33 mouse cellular contexts compared by ENCODE assay signal in the genomic region with DNA sequence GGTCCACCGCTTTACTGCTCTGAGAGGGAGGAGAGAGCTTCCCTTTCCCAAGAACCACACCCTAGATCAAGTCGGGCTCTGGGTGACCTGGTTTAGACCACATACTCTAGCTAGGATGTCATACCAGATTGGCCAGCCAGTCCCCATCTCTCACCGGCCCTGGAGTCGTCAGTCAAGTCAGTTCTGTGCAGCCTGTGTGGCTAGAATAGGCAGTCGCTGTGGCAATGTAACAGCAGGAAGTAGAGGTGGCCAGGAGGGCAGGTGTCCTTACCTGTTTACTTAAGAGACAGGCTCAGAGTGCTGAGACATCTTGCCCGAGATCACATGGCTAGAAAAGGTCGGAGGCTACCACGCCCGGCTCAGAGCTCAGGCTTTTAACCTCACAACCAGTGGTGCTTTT. TPM values are rescaled to one million over a fixed set of nuclear protein-coding genes. Genes with fewer than 3 reads are reported as not detected.
A peak's percentile ranks its signal among the peaks of the same experiment; 100 is the strongest.
DNase-seq lines count a peak whose midpoint lies in the region; ATAC-seq and TF ChIP-seq lines count a peak whose summit lies in the region.
"Had no signal": no experiment of that assay in that cellular context is flagged by ENCODE, and none has a peak within 500 bp of the region (broad histone marks: within the 10 kb centered on the region; RNA-seq: fewer than 3 reads in every experiment).

No protein-coding gene starts in this region.

- H3K27me3 ChIP-seq in forebrain, embryonic 11.5 days (ENCODE audit: control insufficient read depth, insufficient read depth, low read length): no peaks in the 10 kb centered on the region
- no peaks in the 10 kb centered on the region for H3K27me3 ChIP-seq in forebrain, embryonic 14.5 days (replicated peaks; ENCODE audit: control insufficient read depth, insufficient read depth, low read length)
- no peaks in the 10 kb centered on the region for H3K27me3 ChIP-seq in intestine, postnatal 0 days (replicated peaks; ENCODE audit: control insufficient read depth, insufficient read depth, low read length)
- H3K27me3 ChIP-seq in kidney, embryonic 16.5 days (ENCODE audit: insufficient read depth, low read length): no peaks in the 10 kb centered on the region
- H3K27me3 ChIP-seq: kidney, embryonic 15.5 days; midbrain, embryonic 15.5 days; neural tube, embryonic 13.5 days; Patski; stomach, embryonic 15.5 days had no signal

- no peak overlapping the region for H3K4me2 ChIP-seq in forebrain, embryonic 11.5 days (ENCODE audit: low read depth, low read length, severe bottlenecking)
- no peak overlapping the region for H3K4me2 ChIP-seq in forebrain, embryonic 14.5 days (ENCODE audit: low read length)
- 0 out of 2 replicates have a peak overlapping the region, but pooled peaks have one; percentile 17 for H3K4me2 ChIP-seq in intestine, postnatal 0 days (replicated peaks; ENCODE audit: low read depth)
- no peak overlapping the region for H3K4me2 ChIP-seq in kidney, embryonic 16.5 days (replicated peaks; ENCODE audit: low read depth, low read length)
- H3K4me2 ChIP-seq: heart, embryonic 11.5 days; kidney, embryonic 15.5 days; lung, embryonic 14.5 days; midbrain, embryonic 15.5 days; neural tube, embryonic 13.5 days; stomach, embryonic 15.5 days had no signal

- no peak overlapping the region for H3K9ac ChIP-seq in forebrain, embryonic 11.5 days (ENCODE audit: low read length)
- H3K9ac ChIP-seq in forebrain, embryonic 14.5 days (ENCODE audit: low read length): no peak overlapping the region
- H3K9ac ChIP-seq in intestine, postnatal 0 days (ENCODE audit: low read depth, low read length): 0 out of 2 replicates have a peak overlapping the region, but pooled peaks have one; percentile 22
- H3K9ac ChIP-seq in kidney, embryonic 16.5 days (replicated peaks; ENCODE audit: low read length): no peak overlapping the region
- H3K9ac ChIP-seq: kidney, embryonic 15.5 days; liver, embryonic 14.5 days; lung, embryonic 14.5 days; midbrain, embryonic 15.5 days; neural tube, embryonic 13.5 days; stomach, embryonic 15.5 days had no signal

- H3K4me1 ChIP-seq in forebrain, embryonic 11.5 days (replicated peaks; ENCODE audit: control insufficient read depth, insufficient read depth, low read length): no peaks in the 10 kb centered on the region
- no peaks in the 10 kb centered on the region for H3K4me1 ChIP-seq in forebrain, embryonic 14.5 days (ENCODE audit: control insufficient read depth, insufficient read depth, low read length)
- peaks cover 4% of the 10 kb centered on the region; the same call in 1 of the 2 replicates for H3K4me1 ChIP-seq in intestine, postnatal 0 days (replicated peaks; ENCODE audit: control insufficient read depth, insufficient read depth, low read length)
- H3K4me1 ChIP-seq in kidney, embryonic 16.5 days (ENCODE audit: insufficient read depth, low read length): no peaks in the 10 kb centered on the region
- H3K4me1 ChIP-seq: hindbrain, embryonic 10.5 days; kidney, embryonic 15.5 days; midbrain, embryonic 15.5 days; neural tube, embryonic 13.5 days; stomach, embryonic 15.5 days had no signal

- WGBS in forebrain, embryonic 11.5 days: 85% methylated on average over 9 of the region's 9 CpGs
- WGBS in forebrain, embryonic 14.5 days: 91% methylated on average over 9 of the region's 9 CpGs
- 44% methylated on average over 9 of the region's 9 CpGs for WGBS in intestine, postnatal 0 days
- 79% methylated on average over 9 of the region's 9 CpGs for WGBS in kidney, embryonic 16.5 days

- H3K9me3 ChIP-seq in forebrain, embryonic 11.5 days (ENCODE audit: control insufficient read depth, low read length): no peaks in the 10 kb centered on the region
- H3K9me3 ChIP-seq in forebrain, embryonic 14.5 days (replicated peaks; ENCODE audit: control insufficient read depth, low read length): no peaks in the 10 kb centered on the region
- H3K9me3 ChIP-seq in intestine, postnatal 0 days (ENCODE audit: control insufficient read depth): no peaks in the 10 kb centered on the region
- no peaks in the 10 kb centered on the region for H3K9me3 ChIP-seq in kidney, embryonic 16.5 days (ENCODE audit: low read length)
- H3K9me3 ChIP-seq: forebrain, embryonic 10.5 days; G1E; hindbrain, embryonic 10.5 days; kidney, embryonic 15.5 days; midbrain, embryonic 15.5 days; neural tube, embryonic 13.5 days; stomach, embryonic 15.5 days had no signal

- H3K4me3 ChIP-seq in forebrain, embryonic 11.5 days (ENCODE audit: low read depth, low read length): no peak overlapping the region
- no peak overlapping the region for H3K4me3 ChIP-seq in forebrain, embryonic 14.5 days (ENCODE audit: low read depth, low read length)
- H3K4me3 ChIP-seq in intestine, postnatal 0 days (ENCODE audit: low read depth, low read length): no peak overlapping the region
- no peak overlapping the region for H3K4me3 ChIP-seq in kidney, embryonic 16.5 days (ENCODE audit: low read length)
- H3K4me3 ChIP-seq: forebrain, embryonic 10.5 days; hindbrain, embryonic 10.5 days; kidney, embryonic 15.5 days; left cerebral cortex, adult 2 months; midbrain, embryonic 15.5 days; myocyte; neural tube, embryonic 13.5 days; stomach, embryonic 15.5 days had no signal

- TF ChIP-seq CTCF in intestine, postnatal 0 days (IDR thresholded peaks at IDR 0.05; ENCODE audit: low read depth): no peak

- DNase-seq in forebrain, embryonic 11.5 days (ENCODE audit: low spot score): peak; percentile 47
- DNase-seq in forebrain, embryonic 14.5 days (ENCODE audit: low spot score): no peak
- peak; percentile 63 for DNase-seq in urinary bladder, postnatal 14 days (ENCODE audit: low spot score)
- no peak for DNase-seq in urinary bladder, postnatal 10 days (ENCODE audit: low spot score)
- DNase-seq in cerebellum, postnatal 10 days: no peak
- DNase-seq: adrenal gland, adult 8-10 months; cerebellum, adult 18-20 months; cerebellum, postnatal 25 days; heart, postnatal 10 days; kidney, adult 11 months; kidney, postnatal 4 days; lung, embryonic 14.5 days; right cerebral cortex, postnatal 4 days; thymus, adult 2 months; thymus, postnatal 4 days had no signal

- ATAC-seq in forebrain, embryonic 11.5 days (replicated peaks; ENCODE audit: low FRiP score): no peak
- no peak for ATAC-seq in forebrain, embryonic 14.5 days
- peak; percentile 71 for ATAC-seq in intestine, postnatal 0 days
- ATAC-seq in kidney, embryonic 16.5 days (ENCODE audit: low FRiP score, low TSS enrichment): no peak
- no peak for ATAC-seq in megakaryocyte-erythroid progenitor cell, adult 5-6 weeks (replicated peaks; ENCODE audit: low FRiP score, low TSS enrichment, poor library complexity, severe bottlenecking)
- ATAC-seq: activated CD4-positive, CD25-positive, alpha-beta regulatory T cell, adult 4 months; CD4-positive, CD25-positive, alpha-beta regulatory T cell, adult 4 months; hindbrain, embryonic 16.5 days; midbrain, embryonic 15.5 days; Patski had no signal

- no peaks in the 10 kb centered on the region; the same call in none of the 2 replicates for H3K36me3 ChIP-seq in forebrain, embryonic 11.5 days (ENCODE audit: control insufficient read depth, insufficient read depth, low read length)
- peaks cover 71% of the 10 kb centered on the region for H3K36me3 ChIP-seq in forebrain, embryonic 14.5 days (ENCODE audit: control insufficient read depth, insufficient read depth, low read length)
- peaks cover 53% of the 10 kb centered on the region for H3K36me3 ChIP-seq in intestine, postnatal 0 days (ENCODE audit: control insufficient read depth, insufficient read depth)
- peaks cover 31% of the 10 kb centered on the region for H3K36me3 ChIP-seq in kidney, embryonic 16.5 days (ENCODE audit: insufficient read depth, low read length)

- no peak overlapping the region for H3K27ac ChIP-seq in forebrain, embryonic 11.5 days (ENCODE audit: low read depth, low read length)
- no peak overlapping the region for H3K27ac ChIP-seq in forebrain, embryonic 14.5 days (ENCODE audit: low read depth, low read length)
- H3K27ac ChIP-seq in intestine, postnatal 0 days (ENCODE audit: low read depth, low read length): peak overlapping the region; percentile 28
- no peak overlapping the region for H3K27ac ChIP-seq in kidney, embryonic 16.5 days (ENCODE audit: low read length)
- H3K27ac ChIP-seq: forebrain, embryonic 10.5 days; hindbrain, embryonic 10.5 days; kidney, embryonic 15.5 days; left cerebral cortex, adult 2 months; liver, embryonic 14.5 days; midbrain, embryonic 15.5 days; neural tube, embryonic 13.5 days; stomach, embryonic 15.5 days had no signal

RNA-seq across cellular contexts. Expression of a gene that starts 9.1 kb away (rescaled TPM):
- polyA plus RNA-seq in forebrain, embryonic 11.5 days (2014; fragmentation: Nextera tagmentation; extraction: Ambion mirVana): 43.5 and 45.4 TPM in 2 replicates
- polyA plus RNA-seq in forebrain, embryonic 14.5 days (2014; fragmentation: Nextera tagmentation; extraction: Ambion mirVana): 44.8 and 46.7 TPM in 2 replicates
- polyA plus RNA-seq in intestine, postnatal 0 days (2015; fragmentation: Nextera tagmentation; extraction: Ambion mirVana): 10.4 and 10.9 TPM in 2 replicates
- 34.0 and 35.7 TPM in 2 replicates for polyA plus RNA-seq in kidney, embryonic 16.5 days (2015; fragmentation: Nextera tagmentation; extraction: Ambion mirVana)
- 15.6 and 27.3 TPM in 2 replicates for total RNA-seq in megakaryocyte-erythroid progenitor cell, adult 5-6 weeks (2014; fragmentation: Nextera tagmentation)
- 9.0 and 10.9 TPM in 2 replicates for total RNA-seq in megakaryocyte-erythroid progenitor cell, adult 5-6 weeks (2017)

RNA-seq across cellular contexts. Expression of a gene that starts 33.8 kb away (rescaled TPM):
- polyA plus RNA-seq in forebrain, embryonic 11.5 days (2014; fragmentation: Nextera tagmentation; extraction: Ambion mirVana): 28.9 and 30.7 TPM in 2 replicates
- 37.3 and 37.9 TPM in 2 replicates for polyA plus RNA-seq in forebrain, embryonic 14.5 days (2014; fragmentation: Nextera tagmentation; extraction: Ambion mirVana)
- 61.3 and 68.5 TPM in 2 replicates for polyA plus RNA-seq in intestine, postnatal 0 days (2015; fragmentation: Nextera tagmentation; extraction: Ambion mirVana)
- 48.9 and 50.1 TPM in 2 replicates for polyA plus RNA-seq in kidney, embryonic 16.5 days (2015; fragmentation: Nextera tagmentation; extraction: Ambion mirVana)
- 438 and 460 TPM in 2 replicates for total RNA-seq in megakaryocyte-erythroid progenitor cell, adult 5-6 weeks (2014; fragmentation: Nextera tagmentation)
- total RNA-seq in megakaryocyte-erythroid progenitor cell, adult 5-6 weeks (2017): 469 and 531 TPM in 2 replicates

RNA-seq across cellular contexts. Expression of a gene that starts 47.0 kb away (rescaled TPM):
- polyA plus RNA-seq in forebrain, embryonic 11.5 days (2014; fragmentation: Nextera tagmentation; extraction: Ambion mirVana): 189 and 193 TPM in 2 replicates
- polyA plus RNA-seq in forebrain, embryonic 14.5 days (2014; fragmentation: Nextera tagmentation; extraction: Ambion mirVana): 163 and 181 TPM in 2 replicates
- polyA plus RNA-seq in intestine, postnatal 0 days (2015; fragmentation: Nextera tagmentation; extraction: Ambion mirVana): 114 and 116 TPM in 2 replicates
- polyA plus RNA-seq in kidney, embryonic 16.5 days (2015; fragmentation: Nextera tagmentation; extraction: Ambion mirVana): 180 and 187 TPM in 2 replicates
- total RNA-seq in megakaryocyte-erythroid progenitor cell, adult 5-6 weeks (2014; fragmentation: Nextera tagmentation): 92.1 and 105 TPM in 2 replicates
- 38.2 and 70.3 TPM in 2 replicates for total RNA-seq in megakaryocyte-erythroid progenitor cell, adult 5-6 weeks (2017)

Comparison
In these comparisons a context has a peak if more than half of its experiments do, and no peak if none do; other contexts are left out.
1. DNase-seq: peak in forebrain, embryonic 11.5 days (single experiment) and urinary bladder, postnatal 14 days (single experiment); none in forebrain, embryonic 14.5 days (single experiment), urinary bladder, postnatal 10 days (single experiment) and cerebellum, postnatal 10 days (0 of 2).